Mouse (Mus musculus) erythroblast, embryonic 14.5 days (primary cell): Measurements from ENCODE around the gene AA986860.

Experiments used
- GATA1 ChIP-seq: IDR thresholded peaks from 2 replicates; pipeline ENCODE4 v1.6.1; 2012; ENCODE audit warnings: low read length, inconsistent platforms, mixed read lengths
- TAL1 ChIP-seq: IDR thresholded peaks from 3 replicates; pipeline ENCODE4 v1.6.1; 2012; ENCODE audit warnings: low read length, inconsistent platforms, mixed read lengths

DNA sequence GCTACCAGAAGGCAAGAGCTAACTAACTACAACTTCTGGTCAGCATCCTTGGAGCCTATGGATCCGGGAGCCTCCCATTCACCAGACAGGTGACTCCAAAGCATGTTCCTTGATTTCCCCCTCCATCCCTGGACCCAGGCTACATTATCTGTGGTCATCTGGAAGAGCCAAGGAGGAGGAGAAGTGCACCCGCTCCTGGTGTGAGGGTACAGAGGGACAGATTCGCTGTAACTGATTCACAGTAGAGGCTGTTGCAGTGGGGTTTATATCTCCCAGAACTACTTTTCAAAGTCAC, 15.6 kb upstream of the AA986860 start:
- TF ChIP-seq GATA1 (no peak), TAL1 (no peak)
